Mouse (Mus musculus): ENCODE data around the gene Itih1. TPM values are rescaled to one million over a fixed set of nuclear protein-coding genes. Genes with fewer than 3 reads are reported as not detected.
A peak's percentile ranks its signal among the peaks of the same experiment; 100 is the strongest.

The Itih1 gene
- polyA plus RNA-seq, 1 experiment from 2014 or later = 0.10 TPM

GRCm38 (mm10) chr14:30899972-30900371, 43.1 kb downstream of the Itih1 start:
- no peak overlapping the region for H3K9ac ChIP-seq
- no peaks in the 10 kb centered on the region for H3K9me3 ChIP-seq
- H3K27ac ChIP-seq (replicated peaks) = no peak overlapping the region
- no peaks in the 10 kb centered on the region for H3K36me3 ChIP-seq
- no peak for ATAC-seq (ENCODE audit: low read depth)
- WGBS = 24% methylated on average over 3 of the region's 3 CpGs
- H3K4me2 ChIP-seq = no peak overlapping the region
- H3K4me1 ChIP-seq (replicated peaks) = no peaks in the 10 kb centered on the region
- no peak overlapping the region for H3K4me3 ChIP-seq
- H3K27me3 ChIP-seq = no peaks in the 10 kb centered on the region

GRCm38 (mm10) chr14:30888271-30888732, 54.8 kb downstream of the Itih1 start:
- Histone ChIP-seq H3K4me1 (replicated peaks) (peaks cover 6% of the 10 kb centered on the region; the same call in 1 of the 2 replicates), H3K36me3 (no peaks in the 10 kb centered on the region), H3K9me3 (no peaks in the 10 kb centered on the region), H3K4me3 (no peak overlapping the region), H3K4me2 (0 out of 2 replicates have a peak overlapping the region, but pooled peaks have one; percentile 13), H3K9ac (no peak overlapping the region), H3K27me3 (no peaks in the 10 kb centered on the region), H3K27ac (replicated peaks) (no peak overlapping the region)
- no peak for ATAC-seq (ENCODE audit: low read depth)
- 22% methylated on average over 9 of the region's 9 CpGs for WGBS

GRCm38 (mm10) chr14:30886204-30886603, 56.9 kb downstream of the Itih1 start, which contains the start of gene Itih4:
TSS of gene Itih4 (plus strand) at chr14:30886476.
- no peak for ATAC-seq (ENCODE audit: low read depth)
- Histone ChIP-seq H3K27me3 (no peaks in the 10 kb centered on the region), H3K9ac (no peak within 1 kb of the TSS), H3K36me3 (no peaks in the 10 kb centered on the region), H3K4me2 (no peak within 1 kb of the TSS), H3K9me3 (no peaks in the 10 kb centered on the region), H3K4me1 (replicated peaks) (peaks cover 6% of the 10 kb centered on the region; the same call in 1 of the 2 replicates), H3K4me3 (no peak within 1 kb of the TSS), H3K27ac (replicated peaks) (no peak within 1 kb of the TSS)
- 77% methylated on average over 3 of the region's 3 CpGs for WGBS

DNA sequence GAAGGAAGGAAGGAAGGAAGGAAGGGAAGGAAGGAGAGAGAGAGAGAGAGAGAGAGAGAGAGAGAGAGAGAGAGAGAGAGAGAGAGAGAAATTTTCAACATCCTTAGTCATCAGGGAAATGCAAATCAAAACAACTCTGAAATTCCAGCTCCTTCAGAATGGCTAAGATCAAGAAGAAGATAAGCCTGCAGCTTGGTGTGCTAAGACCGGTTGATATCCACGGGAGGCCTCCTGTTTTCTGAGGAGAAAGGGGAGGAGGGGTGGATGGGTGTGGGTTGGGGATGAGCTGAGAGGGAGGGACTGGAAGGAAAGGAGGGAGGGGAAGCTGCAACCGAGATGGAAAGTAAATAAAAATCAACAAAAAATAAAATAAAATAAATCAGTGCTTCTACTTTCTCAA, 57.8 kb downstream of the Itih1 start:
- 29% methylated on average over 3 of the region's 3 CpGs for WGBS
- H3K36me3 ChIP-seq = no peaks in the 10 kb centered on the region
- no peak for ATAC-seq (ENCODE audit: low read depth)
- H3K27me3 ChIP-seq = no peaks in the 10 kb centered on the region
- H3K9ac ChIP-seq = no peak overlapping the region
- peaks cover 6% of the 10 kb centered on the region; the same call in 1 of the 2 replicates for H3K4me1 ChIP-seq (replicated peaks)
- no peak overlapping the region for H3K27ac ChIP-seq (replicated peaks)
- no peak overlapping the region for H3K4me2 ChIP-seq
- H3K4me3 ChIP-seq = no peak overlapping the region
- no peaks in the 10 kb centered on the region for H3K9me3 ChIP-seq

DNA sequence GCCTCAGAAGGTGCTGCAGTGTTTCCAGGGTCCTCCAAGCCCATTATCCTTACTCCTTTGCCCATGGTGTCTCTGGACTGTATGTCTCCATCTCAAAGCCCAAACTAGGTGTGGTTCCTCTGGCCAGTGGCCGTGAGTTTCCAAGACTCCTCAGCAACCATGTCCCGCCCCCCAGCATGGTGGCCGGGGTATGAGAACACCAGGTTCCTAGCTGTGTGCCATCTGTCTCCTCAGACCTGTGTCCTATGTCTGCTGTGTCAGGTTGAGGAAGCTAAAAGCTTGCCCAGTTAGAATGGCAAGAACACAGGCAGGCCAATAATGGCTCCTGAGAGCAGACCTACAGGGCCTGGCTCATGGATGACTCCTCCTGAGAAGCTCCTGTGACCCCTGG, 61.4 kb downstream of the Itih1 start:
- Histone ChIP-seq H3K27ac (replicated peaks) (no peak overlapping the region), H3K27me3 (no peaks in the 10 kb centered on the region), H3K9ac (no peak overlapping the region), H3K4me1 (replicated peaks) (no peaks in the 10 kb centered on the region), H3K9me3 (no peaks in the 10 kb centered on the region), H3K4me3 (no peak overlapping the region), H3K36me3 (0 out of 2 replicates have a peak, but pooled peaks cover 2% of the 10 kb centered on the region), H3K4me2 (no peak overlapping the region)
- no peak for ATAC-seq (ENCODE audit: low read depth)
- 94% methylated on average over 3 of the region's 3 CpGs for WGBS

DNA sequence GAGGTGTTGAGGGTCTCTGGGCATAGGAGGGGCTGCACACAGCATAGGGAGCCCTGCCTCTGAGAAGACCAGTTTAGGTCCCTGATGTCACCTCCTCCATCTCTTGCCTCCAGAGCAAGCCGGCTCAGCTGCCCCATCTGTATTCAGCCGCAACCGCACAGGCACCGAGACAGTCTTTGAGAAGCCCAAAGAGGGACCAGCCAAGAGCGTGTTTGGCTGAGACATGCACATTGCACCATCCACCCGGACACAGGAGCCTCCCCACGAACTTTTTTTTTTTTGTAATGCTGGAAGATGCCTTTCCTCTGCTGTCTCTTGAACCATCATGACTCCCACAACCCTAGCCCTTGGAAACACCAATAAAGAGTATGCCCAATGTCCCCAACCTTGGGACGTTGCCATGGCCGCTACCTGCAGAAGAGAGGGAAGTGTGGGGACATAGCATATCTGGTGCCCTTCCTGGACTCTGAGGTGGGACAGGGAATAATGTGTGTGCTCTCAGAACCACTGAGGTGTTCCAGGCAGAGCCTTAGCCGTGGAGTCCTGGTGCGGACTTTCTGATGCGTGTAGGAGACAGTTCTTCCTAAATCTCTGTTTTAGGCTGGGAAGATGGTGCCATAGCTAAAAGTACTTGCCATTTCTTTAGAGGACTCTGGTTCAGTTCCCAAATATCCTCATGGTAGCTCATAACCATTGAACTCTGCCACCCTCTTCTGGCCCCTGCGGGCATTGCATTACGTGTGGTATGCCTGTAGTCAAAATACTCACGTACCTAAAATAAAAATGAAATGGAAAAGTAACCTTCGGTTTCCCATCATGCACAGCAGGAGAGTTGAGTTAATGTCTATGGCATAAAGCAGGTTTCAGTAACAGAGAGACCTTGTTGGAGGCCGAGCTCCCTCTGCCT, 62.0 kb downstream of the Itih1 start:
- Histone ChIP-seq H3K9me3 (no peaks in the 10 kb centered on the region), H3K4me3 (no peak overlapping the region), H3K27me3 (no peaks in the 10 kb centered on the region), H3K36me3 (0 out of 2 replicates have a peak, but pooled peaks cover 2% of the 10 kb centered on the region), H3K9ac (no peak overlapping the region), H3K4me2 (no peak overlapping the region), H3K4me1 (replicated peaks) (no peaks in the 10 kb centered on the region), H3K27ac (replicated peaks) (no peak overlapping the region)
- no peak for ATAC-seq (ENCODE audit: low read depth)
- WGBS = 87% methylated on average over 17 of the region's 17 CpGs

DNA sequence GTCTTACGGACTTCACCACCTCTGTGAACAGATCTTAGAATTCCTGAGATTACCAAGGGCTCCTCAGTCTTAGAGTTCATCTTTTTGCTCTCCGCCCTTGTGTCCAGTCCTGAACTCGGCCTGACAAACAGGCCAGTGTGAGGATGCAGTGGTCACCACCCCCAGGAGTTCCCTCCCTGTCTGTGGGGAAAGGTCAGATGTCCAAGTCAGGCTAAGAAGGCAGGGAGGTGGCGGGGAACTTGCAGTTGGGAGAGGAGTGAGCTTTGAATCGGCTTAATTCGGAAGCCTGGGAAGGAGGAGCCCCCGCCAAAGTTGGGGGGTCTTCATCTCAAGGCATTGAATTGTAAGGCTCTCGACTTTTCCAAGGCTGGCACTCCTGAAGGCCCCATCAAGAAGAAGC, 62.8 kb downstream of the Itih1 start:
- Histone ChIP-seq H3K27ac (replicated peaks) (no peak overlapping the region), H3K4me3 (no peak overlapping the region), H3K36me3 (0 out of 2 replicates have a peak, but pooled peaks cover 8% of the 10 kb centered on the region), H3K27me3 (no peaks in the 10 kb centered on the region), H3K9ac (no peak overlapping the region), H3K9me3 (no peaks in the 10 kb centered on the region), H3K4me1 (replicated peaks) (no peaks in the 10 kb centered on the region), H3K4me2 (no peak overlapping the region)
- no peak for ATAC-seq (ENCODE audit: low read depth)
- WGBS = 80% methylated on average over 8 of the region's 8 CpGs

DNA sequence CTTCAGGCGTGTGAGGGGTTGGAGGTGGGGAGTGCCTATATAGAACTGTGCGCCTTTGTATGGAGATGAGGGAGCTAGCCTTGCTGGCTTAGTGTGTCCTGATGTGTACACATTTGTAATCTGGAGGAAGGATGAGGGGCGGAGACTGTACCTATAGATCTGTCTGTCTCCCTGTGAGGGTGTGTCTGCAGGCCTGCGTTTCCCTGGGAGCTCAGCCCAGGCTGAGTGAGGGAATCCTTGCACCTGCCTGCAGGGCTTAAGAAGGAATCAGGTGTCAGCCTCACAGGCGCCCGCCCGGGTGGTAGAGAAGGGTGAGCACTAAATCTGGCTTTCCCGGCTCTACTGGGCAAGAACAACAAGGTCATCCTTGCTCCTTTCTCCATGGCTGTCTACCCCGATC, 63.3 kb downstream of the Itih1 start:
- no peak overlapping the region for H3K27ac ChIP-seq (replicated peaks)
- 73% methylated on average over 9 of the region's 9 CpGs for WGBS
- H3K9ac ChIP-seq = no peak overlapping the region
- H3K4me3 ChIP-seq = no peak overlapping the region
- H3K27me3 ChIP-seq = no peaks in the 10 kb centered on the region
- no peak for ATAC-seq (ENCODE audit: low read depth)
- no peaks in the 10 kb centered on the region for H3K4me1 ChIP-seq (replicated peaks)
- H3K9me3 ChIP-seq = no peaks in the 10 kb centered on the region
- 0 out of 2 replicates have a peak, but pooled peaks cover 8% of the 10 kb centered on the region for H3K36me3 ChIP-seq
- H3K4me2 ChIP-seq = no peak overlapping the region

Other genes starting within 250 kb of the Itih1 start
- gene Sfmbt1, start 228.4 kb downstream of the Itih1 start, polyA plus RNA-seq (2015; fragmentation: Nextera tagmentation; extraction: Ambion mirVana) = 14.7 and 15.6 TPM in 2 replicates
- 18.5 and 19.6 TPM in 2 replicates for gene Tmem110, start 117.7 kb downstream of the Itih1 start, polyA plus RNA-seq (2015; fragmentation: Nextera tagmentation; extraction: Ambion mirVana)
- gene Mustn1, start 64.1 kb downstream of the Itih1 start, polyA plus RNA-seq (2015; fragmentation: Nextera tagmentation; extraction: Ambion mirVana) = 1.9 and 2.6 TPM in 2 replicates
- not detected in 2 replicates for gene Itih4, start 56.8 kb downstream of the Itih1 start, polyA plus RNA-seq (2015; fragmentation: Nextera tagmentation; extraction: Ambion mirVana)
- gene Itih3, start 19.5 kb downstream of the Itih1 start, polyA plus RNA-seq (2015; fragmentation: Nextera tagmentation; extraction: Ambion mirVana) = 0.42 and 0.87 TPM in 2 replicates
- gene Nek4, start 8.1 kb upstream of the Itih1 start, polyA plus RNA-seq (2015; fragmentation: Nextera tagmentation; extraction: Ambion mirVana) = 13.5 and 16.4 TPM in 2 replicates
- gene Glt8d1, start 58.1 kb upstream of the Itih1 start, polyA plus RNA-seq (2015; fragmentation: Nextera tagmentation; extraction: Ambion mirVana) = 62.8 and 65.0 TPM in 2 replicates
- gene Spcs1, start 58.4 kb upstream of the Itih1 start, polyA plus RNA-seq (2015; fragmentation: Nextera tagmentation; extraction: Ambion mirVana) = 360 and 392 TPM in 2 replicates
- 142 and 149 TPM in 2 replicates for gene Pbrm1, start 75.8 kb upstream of the Itih1 start, polyA plus RNA-seq (2015; fragmentation: Nextera tagmentation; extraction: Ambion mirVana)
- gene Gnl3, start 75.9 kb upstream of the Itih1 start, polyA plus RNA-seq (2015; fragmentation: Nextera tagmentation; extraction: Ambion mirVana) = 58.2 and 64.0 TPM in 2 replicates
- 66.5 and 89.9 TPM in 2 replicates for gene Smim4, start 185.7 kb upstream of the Itih1 start, polyA plus RNA-seq (2015; fragmentation: Nextera tagmentation; extraction: Ambion mirVana)
- 276 and 293 TPM in 2 replicates for gene Nt5dc2, start 187.8 kb upstream of the Itih1 start, polyA plus RNA-seq (2015; fragmentation: Nextera tagmentation; extraction: Ambion mirVana)
- gene Stab1, start 225.4 kb upstream of the Itih1 start, polyA plus RNA-seq (2015; fragmentation: Nextera tagmentation; extraction: Ambion mirVana) = 18.0 and 26.0 TPM in 2 replicates